Mouse (Mus musculus): ENCODE data around the gene Gm765. TPM values are rescaled to one million over a fixed set of nuclear protein-coding genes. Genes with fewer than 3 reads are reported as not detected.

The Gm765 gene
- polyA plus RNA-seq, 1 experiment from 2014 or later, result not detected

- POLR2A ChIA-PET, result no interaction called here
- peaks cover 41% of the 10 kb centered on the region for H3K27me3 ChIP-seq
- ATAC-seq, result no peak
- CTCF ChIA-PET, result no interaction called here
- no peak for DNase-seq (ENCODE audit: low read depth, low spot score)
- TF ChIP-seq CTCF (IDR thresholded peaks at IDR 0.05), result no peak
- in situ Hi-C loops (cut with MboI; ENCODE audit: low pct_unique_long_range_greater_than_20kb), result no loop called here
These were observed 54.2 kb downstream of the Gm765 start for GRCm38 (mm10) chr6:98288316-98288715.

DNA sequence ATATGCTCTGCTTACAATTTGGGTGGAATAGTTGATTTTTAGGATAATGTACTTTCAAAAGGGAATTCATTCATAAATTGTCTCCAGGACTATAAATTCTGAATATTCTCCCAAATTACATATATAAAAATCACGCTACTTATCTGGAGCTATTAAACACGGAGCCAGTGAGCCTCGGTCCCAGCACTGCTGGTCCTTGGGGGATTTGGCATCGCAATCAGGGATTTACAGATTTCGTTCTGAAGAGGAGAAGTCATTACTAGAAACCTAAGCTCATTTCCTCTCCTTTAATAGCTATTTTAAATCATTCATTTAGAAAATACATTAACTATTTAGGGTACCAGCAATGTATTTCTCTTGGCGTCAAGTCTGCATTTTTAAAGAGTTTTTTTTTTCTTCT lies 55.0 kb downstream of the Gm765 start:
- no peak for ATAC-seq
- peaks cover 48% of the 10 kb centered on the region for H3K27me3 ChIP-seq
- POLR2A ChIA-PET, result no interaction called here
- no peak for DNase-seq (ENCODE audit: low read depth, low spot score)
- no peak for TF ChIP-seq CTCF (IDR thresholded peaks at IDR 0.05)
- in situ Hi-C loops (cut with MboI; ENCODE audit: low pct_unique_long_range_greater_than_20kb), result no loop called here
- CTCF ChIA-PET, result no interaction called here

- CTCF ChIA-PET, result no interaction called here
- no peak for TF ChIP-seq CTCF (IDR thresholded peaks at IDR 0.05)
- H3K27me3 ChIP-seq, result peaks cover 68% of the 10 kb centered on the region
- ATAC-seq (no peak), DNase-seq (ENCODE audit: low read depth, low spot score) (no peak)
- POLR2A ChIA-PET, result no interaction called here
- in situ Hi-C loops (cut with MboI; ENCODE audit: low pct_unique_long_range_greater_than_20kb), result no loop called here
These were observed 57.4 kb downstream of the Gm765 start for GRCm38 (mm10) chr6:98285190-98285589.

DNA sequence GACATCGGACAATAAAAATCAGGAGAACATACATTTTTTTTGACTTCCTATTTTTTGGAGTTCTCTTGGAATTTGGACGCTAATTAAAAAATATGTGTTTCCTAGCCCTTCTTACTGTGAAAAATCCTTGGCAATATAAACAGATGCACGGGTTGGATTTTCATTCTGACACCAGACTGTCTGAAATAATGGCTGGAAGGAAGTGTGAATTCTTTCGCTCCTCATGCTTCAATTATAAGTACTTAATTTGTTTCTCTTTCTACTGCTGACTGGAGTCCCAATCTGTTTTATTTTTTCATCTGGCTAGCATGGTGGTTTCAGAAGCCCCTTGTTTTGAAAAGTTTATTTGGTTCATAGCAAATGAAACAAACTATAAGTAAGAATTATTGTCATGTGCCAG lies 59.8 kb downstream of the Gm765 start:
- no peak for TF ChIP-seq CTCF (IDR thresholded peaks at IDR 0.05)
- H3K27me3 ChIP-seq, result peaks cover 48% of the 10 kb centered on the region
- ATAC-seq (no peak), DNase-seq (ENCODE audit: low read depth, low spot score) (no peak)
- in situ Hi-C loops (cut with MboI; ENCODE audit: low pct_unique_long_range_greater_than_20kb), result no loop called here
- ChIA-PET POLR2A (no interaction called here), CTCF (no interaction called here)

GRCm38 (mm10) chr6:98271553-98271952 lies 71.0 kb downstream of the Gm765 start:
- POLR2A ChIA-PET, result no interaction called here
- no peak for DNase-seq (ENCODE audit: low read depth, low spot score)
- peaks cover 22% of the 10 kb centered on the region for H3K27me3 ChIP-seq
- TF ChIP-seq CTCF (IDR thresholded peaks at IDR 0.05), result peak; percentile 82
- no peak for ATAC-seq
- CTCF ChIA-PET, result no interaction called here
- in situ Hi-C loops (cut with MboI; ENCODE audit: low pct_unique_long_range_greater_than_20kb), result loop anchor here (5.0 to 25.0 kb wide), 2 partner anchors 509 to 1336 kb away; no protein-coding TSS in a partner anchor

DNA sequence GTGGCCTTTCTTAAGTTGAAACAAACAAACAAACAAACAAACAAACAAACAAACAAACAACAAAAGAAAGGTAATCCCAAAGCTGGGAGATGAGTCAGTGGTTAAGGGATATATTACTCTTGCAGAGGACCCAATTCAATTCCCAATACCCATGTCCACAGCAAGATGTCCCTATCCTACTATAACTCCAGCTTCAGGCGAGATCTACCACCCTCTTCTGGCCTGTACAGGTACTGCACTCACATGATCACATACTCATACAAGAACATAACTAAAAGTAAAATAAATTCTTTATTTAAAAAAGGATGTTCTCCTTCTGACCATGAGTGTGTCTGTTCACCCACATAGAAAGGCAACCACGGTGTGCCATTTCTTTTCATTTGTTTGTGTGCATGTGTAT lies 79.6 kb downstream of the Gm765 start:
- in situ Hi-C loops (cut with MboI; ENCODE audit: low pct_unique_long_range_greater_than_20kb), result loop anchor here (25.0 kb wide), 1 partner anchor 501 kb away; no protein-coding TSS in a partner anchor
- CTCF ChIA-PET, result interaction anchor here (0.9 to 1.1 kb wide), 2 partner anchors 10 to 15 kb away, joined by 3 read pairs; no protein-coding TSS in a partner anchor
- POLR2A ChIA-PET, result no interaction called here
- ATAC-seq, result no peak
- DNase-seq (ENCODE audit: low read depth, low spot score), result no peak
- TF ChIP-seq CTCF (IDR thresholded peaks at IDR 0.05), result peak; percentile 27
- peaks cover 15% of the 10 kb centered on the region for H3K27me3 ChIP-seq

DNA sequence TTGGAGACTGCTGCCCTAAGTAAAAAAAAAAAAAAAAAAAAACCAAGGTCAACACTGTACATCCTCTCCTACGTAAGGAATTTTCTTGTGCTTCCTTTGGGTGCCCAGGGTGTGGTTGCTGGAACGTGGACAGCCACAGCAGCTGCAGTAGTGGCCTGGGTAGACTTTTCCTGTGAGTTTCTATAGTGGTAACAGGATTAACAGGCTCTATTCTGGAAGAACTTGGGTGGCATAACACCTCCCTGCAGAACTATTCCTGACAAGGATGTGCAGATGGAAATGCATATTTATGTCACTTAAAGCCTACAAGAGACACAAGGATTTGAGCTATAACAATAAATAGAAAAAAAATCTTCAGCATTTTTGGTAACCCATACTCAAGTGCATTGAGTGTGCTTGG lies 83.5 kb downstream of the Gm765 start:
- no peak for TF ChIP-seq CTCF (IDR thresholded peaks at IDR 0.05)
- peaks cover 27% of the 10 kb centered on the region for H3K27me3 ChIP-seq
- DNase-seq (ENCODE audit: low read depth, low spot score) (no peak), ATAC-seq (no peak)
- CTCF ChIA-PET, result no interaction called here
- in situ Hi-C loops (cut with MboI; ENCODE audit: low pct_unique_long_range_greater_than_20kb), result loop anchor here (25.0 kb wide), 1 partner anchor 497 kb away; no protein-coding TSS in a partner anchor
- POLR2A ChIA-PET, result no interaction called here

GRCm38 (mm10) chr6:98246449-98246848 lies 96.1 kb downstream of the Gm765 start:
- DNase-seq (ENCODE audit: low read depth, low spot score) (no peak), ATAC-seq (no peak)
- H3K27me3 ChIP-seq, result peaks cover 73% of the 10 kb centered on the region
- in situ Hi-C loops (cut with MboI; ENCODE audit: low pct_unique_long_range_greater_than_20kb), result no loop called here
- TF ChIP-seq CTCF (IDR thresholded peaks at IDR 0.05), result no peak
- ChIA-PET CTCF (no interaction called here), POLR2A (interaction anchor here (0.9 kb wide), 1 partner anchor 17 kb away, joined by 5 read pairs; no protein-coding TSS in a partner anchor)

DNA sequence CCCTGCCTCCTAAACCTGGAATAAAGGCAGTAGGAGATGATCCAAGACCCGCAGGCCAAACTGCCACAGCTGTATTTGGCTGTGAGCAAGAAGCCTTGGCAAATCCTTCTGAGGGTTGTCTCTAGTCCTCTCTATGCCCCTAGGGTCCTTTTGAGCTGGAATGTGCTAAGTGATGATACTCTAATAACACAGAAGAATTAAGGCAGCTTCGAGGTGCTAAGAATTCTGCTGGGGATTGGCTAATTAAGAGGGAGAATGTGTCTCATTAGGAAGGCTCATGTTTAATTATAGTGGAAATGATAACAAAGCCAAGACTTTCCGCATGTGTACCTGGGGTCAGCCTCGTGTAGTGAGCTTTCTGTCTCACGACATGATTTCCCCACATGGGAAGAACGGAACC lies 99.4 kb downstream of the Gm765 start:
- ChIA-PET CTCF (interaction anchor here (1.5 kb wide), 1 partner anchor 35 kb away, joined by 3 read pairs; no protein-coding TSS in a partner anchor), POLR2A (no interaction called here)
- no peak for DNase-seq (ENCODE audit: low read depth, low spot score)
- in situ Hi-C loops (cut with MboI; ENCODE audit: low pct_unique_long_range_greater_than_20kb), result no loop called here
- H3K27me3 ChIP-seq, result peaks cover 69% of the 10 kb centered on the region
- no peak for ATAC-seq
- TF ChIP-seq CTCF (IDR thresholded peaks at IDR 0.05), result no peak

GRCm38 (mm10) chr6:98240561-98241272 lies 101.8 kb downstream of the Gm765 start:
- ChIA-PET CTCF (no interaction called here), POLR2A (no interaction called here)
- DNase-seq (ENCODE audit: low read depth, low spot score), result no peak
- TF ChIP-seq CTCF (IDR thresholded peaks at IDR 0.05), result no peak
- in situ Hi-C loops (cut with MboI; ENCODE audit: low pct_unique_long_range_greater_than_20kb), result no loop called here
- no peak for ATAC-seq
- H3K27me3 ChIP-seq, result peaks cover 71% of the 10 kb centered on the region

DNA sequence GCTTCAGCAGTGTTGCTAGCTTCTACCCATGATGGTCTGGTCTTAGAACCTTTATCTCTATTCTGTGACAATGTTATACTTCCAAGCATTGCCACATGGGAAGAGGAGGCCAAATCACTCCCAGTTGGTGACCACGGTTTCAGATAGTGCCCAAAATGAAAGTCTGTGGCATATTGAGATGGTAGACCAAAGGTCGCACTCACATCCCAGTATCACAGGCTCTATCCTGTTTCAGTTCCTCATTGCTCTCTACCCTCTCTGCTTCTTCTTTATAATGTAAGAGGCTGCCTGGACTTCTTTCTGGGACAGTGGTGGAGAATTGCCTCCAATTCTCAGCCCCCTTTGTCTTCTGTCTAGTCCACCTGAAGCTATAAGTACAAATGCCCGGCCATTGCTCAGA lies 108.5 kb downstream of the Gm765 start:
- peaks cover 41% of the 10 kb centered on the region for H3K27me3 ChIP-seq
- TF ChIP-seq CTCF (IDR thresholded peaks at IDR 0.05), result no peak
- in situ Hi-C loops (cut with MboI; ENCODE audit: low pct_unique_long_range_greater_than_20kb), result no loop called here
- CTCF ChIA-PET, result no interaction called here
- DNase-seq (ENCODE audit: low read depth, low spot score), result no peak
- ATAC-seq, result no peak
- POLR2A ChIA-PET, result no interaction called here

DNA sequence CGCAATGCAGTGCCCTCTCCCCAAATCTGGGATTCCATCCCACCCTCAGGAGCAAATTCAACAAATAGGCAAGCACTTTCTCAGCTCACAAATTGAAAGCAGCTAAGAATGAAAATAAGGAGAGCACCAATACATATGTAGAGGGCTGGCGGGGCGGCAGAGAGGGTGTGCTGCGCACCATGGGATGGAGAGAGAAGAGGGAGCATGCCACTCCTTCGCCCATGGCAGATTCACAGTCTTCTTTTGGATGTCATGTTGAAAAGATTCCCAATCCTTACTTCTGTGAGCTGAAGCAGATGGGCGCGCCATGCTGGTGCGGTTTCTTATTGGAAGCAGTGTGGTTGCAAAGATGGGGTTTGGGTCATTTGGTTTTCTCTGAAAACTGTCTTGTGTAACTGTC lies 118.6 kb downstream of the Gm765 start:
- TF ChIP-seq CTCF (IDR thresholded peaks at IDR 0.05), result no peak
- ChIA-PET POLR2A (no interaction called here), CTCF (interaction anchor here (0.7 kb wide), 1 partner anchor 35 kb away, joined by 4 read pairs; no protein-coding TSS in a partner anchor)
- ATAC-seq (no peak), DNase-seq (ENCODE audit: low read depth, low spot score) (no peak)
- in situ Hi-C loops (cut with MboI; ENCODE audit: low pct_unique_long_range_greater_than_20kb), result no loop called here
- peaks cover 29% of the 10 kb centered on the region for H3K27me3 ChIP-seq
